Mouse (Mus musculus): ENCODE data around the gene Kcng1.

DNA sequence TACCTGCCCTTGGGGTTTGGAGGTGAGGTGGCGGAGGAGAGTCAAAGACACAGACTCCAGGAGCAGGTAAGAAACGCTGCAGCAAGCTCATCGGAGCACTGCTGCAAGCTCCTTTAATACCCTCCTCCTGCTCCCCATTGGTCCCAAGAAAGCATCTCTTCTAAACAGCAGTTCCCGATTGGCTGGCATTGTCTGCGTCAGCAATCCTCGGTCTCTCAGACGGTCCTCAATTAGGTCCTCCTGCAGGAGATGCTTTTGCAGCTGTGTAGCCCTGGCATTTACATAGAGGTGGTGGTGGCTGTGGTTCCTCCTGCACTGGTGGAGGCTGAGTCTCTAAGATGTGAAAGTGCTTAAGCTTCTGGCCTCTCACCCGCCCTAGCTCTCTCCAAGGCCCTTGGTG, 36.0 kb downstream of the Kcng1 start:
- TF ChIP-seq HCFC1 (IDR thresholded peaks at IDR 0.05; ENCODE audit: borderline replicate concordance, insufficient read depth, low read length) (no peak), ZC3H11A (IDR thresholded peaks at IDR 0.05; ENCODE audit: borderline replicate concordance, low read depth, low read length) (no peak)

All from ES-E14 (cell line).